Mouse (Mus musculus) forebrain, embryonic 15.5 days (tissue): ENCODE data around the gene Enpp6. TPM values are rescaled to one million over a fixed set of nuclear protein-coding genes. Genes with fewer than 3 reads are reported as not detected.
"Not testable (repeated sequence)": the region's sequence is repeated elsewhere in the genome, so short reads cannot be mapped to it uniquely, and the experiment has no call there.

Source experiments
- ATAC-seq: fragments of 200-750 bp; cut with Nextera tagmentation; replicated peaks from 2 replicates; pipeline ENCODE4 v1.8.0; 2017; ENCODE audit warnings: mild to moderate bottlenecking, moderate TSS enrichment, moderate library complexity
- H3K27ac ChIP-seq: fragments of 300-500 bp; sonication (generic); replicated peaks from 2 replicates; pipeline ENCODE4 v1.5.1; 2015; ENCODE audit warnings: mild to moderate bottlenecking, inconsistent platforms
- H3K27me3 ChIP-seq: fragments of 300-500 bp; sonication (generic); 2 replicates; pipeline ENCODE4 v1.6.1; 2015; ENCODE audit warnings: inconsistent platforms
- H3K36me3 ChIP-seq: fragments of 300-500 bp; sonication (generic); 2 replicates; pipeline ENCODE4 v1.6.1; 2015; ENCODE audit warnings: mild to moderate bottlenecking, inconsistent platforms
- H3K4me1 ChIP-seq: fragments of 300-500 bp; sonication (generic); 2 replicates; pipeline ENCODE4 v1.6.1; 2015; ENCODE audit warnings: inconsistent platforms
- H3K4me2 ChIP-seq: fragments of 300-500 bp; sonication (generic); replicated peaks from 2 replicates; pipeline ENCODE4 v1.6.1; 2015; ENCODE audit warnings: mild to moderate bottlenecking, inconsistent platforms
- H3K4me3 ChIP-seq: fragments of 300-500 bp; sonication (generic); 2 replicates; pipeline ENCODE4 v1.5.1; 2015; ENCODE audit warnings: mild to moderate bottlenecking, inconsistent platforms
- H3K9ac ChIP-seq: fragments of 300-500 bp; sonication (generic); replicated peaks from 2 replicates; pipeline ENCODE4 v1.6.1; 2015; ENCODE audit warnings: mild to moderate bottlenecking, inconsistent platforms
- H3K9me3 ChIP-seq: fragments of 300-500 bp; sonication (generic); 2 replicates; pipeline ENCODE4 v1.6.1; 2016; ENCODE audit warnings: inconsistent platforms
- WGBS: fragments of 180-500 bp; shearing (Covaris S2); methylation state at CpG from one replicate; pipeline ENCODE4 v1.1.7; 2015; ENCODE audit warnings: mixed read lengths; 5-methylcytosine and 5-hydroxymethylcytosine counted together
- polyA plus RNA-seq: library from polyadenylated mRNA; unstranded; fragments of >200 nt; fragmentation: Nextera tagmentation; extraction: Ambion mirVana; gene quantifications from 2 replicates; pipeline ENCODE4 v1.2.1, GENCODE M21; 2015

The Enpp6 gene
- polyA plus RNA-seq, 1 experiment from 2014 or later = 0.14 TPM

DNA sequence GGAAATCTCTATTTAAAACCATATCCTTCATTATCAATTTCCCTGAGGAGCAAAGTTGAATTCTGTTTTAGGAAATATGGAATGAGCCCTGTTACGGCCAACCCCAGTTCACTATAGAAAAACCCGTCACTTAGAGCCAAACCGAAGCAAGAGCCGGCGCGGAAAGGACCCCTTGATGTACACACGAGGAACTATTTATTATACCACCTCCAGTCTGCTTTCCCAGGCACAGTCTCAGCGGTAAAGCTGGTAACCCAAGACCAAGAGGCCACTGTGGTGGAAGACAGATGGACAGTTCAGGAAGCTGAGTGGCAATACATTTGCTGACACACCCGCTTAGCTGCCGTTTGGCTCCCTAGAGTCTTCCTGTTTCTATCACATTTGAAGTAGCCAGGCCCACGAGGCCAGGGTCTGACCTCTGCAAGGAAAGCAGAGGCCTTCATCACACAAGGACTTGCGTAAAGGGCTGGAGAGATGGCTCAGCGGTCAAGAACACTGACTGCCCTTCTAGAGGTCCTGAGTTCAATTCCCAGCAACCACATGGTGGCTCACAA is 21.6 kb downstream of the Enpp6 start:
- Histone ChIP-seq H3K4me2 (no peak overlapping the region), H3K4me3 (no peak overlapping the region)
- WGBS = 91% methylated on average over 13 of the region's 13 CpGs

DNA sequence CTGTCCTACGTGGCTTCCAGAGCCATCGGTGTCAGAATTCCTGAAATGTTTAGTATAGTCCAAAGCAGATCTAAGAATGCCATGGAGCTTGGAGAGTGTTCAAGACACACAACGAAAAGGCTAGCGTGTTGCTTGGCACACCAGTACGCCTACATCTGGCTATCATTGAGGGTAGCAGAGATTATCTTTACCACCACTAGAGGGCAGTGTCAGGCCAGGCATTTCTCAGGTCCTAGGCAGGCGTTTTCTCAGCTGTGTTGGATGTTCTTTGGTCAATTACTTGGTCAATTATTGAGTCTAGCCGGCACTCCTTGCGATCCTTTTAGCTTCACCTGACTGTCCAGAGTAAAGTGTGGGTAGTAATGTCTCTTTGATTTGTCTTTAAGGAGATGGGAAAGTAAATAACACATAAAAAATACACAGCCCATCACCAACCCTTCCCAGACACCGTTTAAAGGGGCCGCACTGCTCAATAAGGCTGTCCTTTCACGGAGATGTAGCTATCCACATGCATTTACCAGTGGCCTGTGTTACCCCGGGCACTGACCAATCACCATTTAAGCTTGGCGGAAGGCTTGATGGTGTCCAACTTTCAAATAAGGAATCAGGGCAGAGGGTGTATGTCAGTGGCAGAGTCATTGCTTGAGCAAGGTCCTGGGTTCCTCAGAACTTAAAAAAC is 29.7 kb downstream of the Enpp6 start:
- 37% methylated on average over 13 of the region's 13 CpGs for WGBS
- no peak overlapping the region for H3K9ac ChIP-seq
- no peak overlapping the region for H3K27ac ChIP-seq
- peaks cover 3% of the 10 kb centered on the region; the same call in 1 of the 2 replicates for H3K27me3 ChIP-seq
- H3K4me2 ChIP-seq = no peak overlapping the region
- peak; percentile 90 for ATAC-seq
- H3K4me1 ChIP-seq = no peaks in the 10 kb centered on the region
- H3K4me3 ChIP-seq = no peak overlapping the region
- H3K9me3 ChIP-seq = no peaks in the 10 kb centered on the region
- no peaks in the 10 kb centered on the region for H3K36me3 ChIP-seq

More for the DNA sequence above, 21.6 kb downstream of the Enpp6 start:
- Histone ChIP-seq H3K27ac (no peak overlapping the region), H3K9me3 (no peaks in the 10 kb centered on the region), H3K27me3 (no peaks in the 10 kb centered on the region), H3K9ac (no peak overlapping the region), H3K4me1 (no peaks in the 10 kb centered on the region), H3K36me3 (no peaks in the 10 kb centered on the region)
- ATAC-seq = no peak

DNA sequence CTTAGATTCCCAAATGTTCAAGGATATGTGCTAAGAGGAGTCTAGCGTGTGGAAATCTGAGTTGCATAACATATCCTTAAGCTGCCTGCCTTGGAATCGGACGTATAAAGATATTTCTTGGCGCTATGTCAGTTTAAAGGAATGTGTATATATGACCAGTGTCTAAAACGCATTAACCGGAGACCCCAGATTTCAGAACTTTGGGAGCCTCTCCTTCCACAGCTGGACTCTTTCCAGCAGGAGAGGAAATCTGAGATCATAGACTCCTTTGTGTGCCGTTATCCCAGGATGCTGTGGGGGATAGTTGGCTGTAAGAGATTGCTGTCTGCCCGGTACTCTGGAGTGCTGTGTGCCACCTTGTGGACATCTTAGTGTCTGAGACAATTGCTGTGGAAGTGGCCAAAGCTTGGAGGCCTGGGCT is 34.5 kb downstream of the Enpp6 start:
- Histone ChIP-seq H3K4me3 (no peak overlapping the region), H3K4me2 (no peak overlapping the region), H3K27me3 (no peaks in the 10 kb centered on the region), H3K4me1 (no peaks in the 10 kb centered on the region), H3K27ac (no peak overlapping the region), H3K36me3 (no peaks in the 10 kb centered on the region), H3K9ac (no peak overlapping the region), H3K9me3 (no peaks in the 10 kb centered on the region)
- 71% methylated on average over 8 of the region's 8 CpGs for WGBS
- ATAC-seq = no peak

DNA sequence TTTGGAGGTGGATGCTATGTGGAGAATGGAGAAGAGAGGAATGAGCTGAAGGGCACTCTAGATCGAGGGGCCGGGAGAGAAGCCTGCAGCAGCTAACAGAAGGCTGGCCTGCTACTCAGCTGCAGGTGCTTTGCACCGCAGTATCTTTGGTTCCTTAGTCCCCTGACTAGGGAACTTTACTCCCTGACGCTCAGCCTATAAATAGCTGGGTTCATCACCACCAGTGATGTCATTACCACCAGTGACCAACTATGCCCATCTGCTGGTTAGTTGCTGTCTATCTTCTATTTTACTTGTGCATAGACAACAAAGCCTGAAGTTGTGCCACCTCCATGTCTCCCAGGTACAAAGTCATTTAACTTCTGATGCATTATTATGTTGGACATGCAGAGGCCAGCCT is 37.9 kb downstream of the Enpp6 start:
- 84% methylated on average over 4 of the region's 4 CpGs for WGBS
- Histone ChIP-seq H3K4me2 (no peak overlapping the region), H3K27me3 (no peaks in the 10 kb centered on the region), H3K9me3 (no peaks in the 10 kb centered on the region), H3K4me1 (no peaks in the 10 kb centered on the region), H3K4me3 (no peak overlapping the region), H3K9ac (no peak overlapping the region), H3K27ac (no peak overlapping the region), H3K36me3 (no peaks in the 10 kb centered on the region)
- no peak for ATAC-seq

DNA sequence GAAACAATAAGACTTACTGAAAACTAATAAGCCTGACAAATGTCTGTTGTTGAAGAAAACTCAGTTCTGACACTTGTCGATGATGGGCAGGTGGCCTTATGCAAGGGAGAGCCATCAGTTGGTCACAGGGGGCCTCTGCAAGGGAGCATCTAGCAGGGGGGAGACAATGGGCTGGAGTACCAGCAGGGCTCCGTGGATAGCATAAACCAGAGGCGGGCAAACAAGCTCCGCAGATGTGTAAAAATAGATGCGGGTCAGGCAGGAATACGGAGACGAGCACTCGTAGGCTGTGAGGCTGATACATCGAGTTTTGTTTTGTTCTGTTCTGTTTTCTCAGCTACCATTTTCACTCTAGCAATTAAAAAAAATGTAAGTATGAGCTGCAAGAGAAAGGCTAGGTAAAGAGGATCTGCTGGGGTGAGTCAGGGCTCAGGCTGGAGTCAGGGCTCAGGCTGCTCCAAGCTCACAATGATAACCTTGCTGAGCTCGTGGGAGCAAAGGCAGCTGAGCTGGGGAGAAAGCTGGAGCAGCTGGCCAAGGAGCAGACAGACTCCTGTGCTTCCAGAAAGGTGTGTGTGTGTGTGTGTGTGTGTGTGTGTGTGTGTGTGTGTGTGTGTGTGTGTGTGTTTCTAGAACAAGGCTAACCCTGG is 40.3 kb downstream of the Enpp6 start:
- H3K27ac ChIP-seq = no peak overlapping the region
- H3K27me3 ChIP-seq = no peaks in the 10 kb centered on the region
- no peak overlapping the region for H3K4me3 ChIP-seq
- H3K36me3 ChIP-seq = no peaks in the 10 kb centered on the region
- no peak overlapping the region for H3K4me2 ChIP-seq
- H3K9ac ChIP-seq = no peak overlapping the region
- WGBS = 77% methylated on average over 10 of the region's 10 CpGs
- no peak for ATAC-seq
- H3K4me1 ChIP-seq = no peaks in the 10 kb centered on the region
- H3K9me3 ChIP-seq = no peaks in the 10 kb centered on the region

DNA sequence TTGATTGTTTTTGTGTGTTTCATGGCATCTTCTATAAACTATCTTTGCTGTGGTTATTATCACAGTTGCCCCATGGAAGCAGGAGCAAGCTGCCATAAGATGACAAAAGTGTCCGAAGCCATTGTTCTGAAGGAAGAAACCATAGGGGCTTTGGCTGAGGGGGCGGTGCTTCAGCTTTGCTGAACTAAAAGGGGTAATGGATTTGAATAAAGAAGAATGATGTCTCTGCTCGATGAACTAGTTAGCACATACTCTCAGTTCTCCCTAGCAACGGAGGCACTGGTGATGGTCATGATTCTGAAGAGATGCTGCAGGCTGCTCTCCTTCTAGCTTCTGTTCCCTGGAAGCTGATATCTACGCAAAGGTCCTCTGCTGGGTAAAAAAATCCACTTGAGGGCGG is 41.8 kb downstream of the Enpp6 start:
- H3K4me2 ChIP-seq = no peak overlapping the region
- no peaks in the 10 kb centered on the region for H3K9me3 ChIP-seq
- no peak for ATAC-seq
- H3K27ac ChIP-seq = no peak overlapping the region
- H3K4me3 ChIP-seq = no peak overlapping the region
- no peaks in the 10 kb centered on the region for H3K36me3 ChIP-seq
- no peaks in the 10 kb centered on the region for H3K27me3 ChIP-seq
- no peak overlapping the region for H3K9ac ChIP-seq
- WGBS = 36% methylated on average over 6 of the region's 6 CpGs
- H3K4me1 ChIP-seq = no peaks in the 10 kb centered on the region

DNA sequence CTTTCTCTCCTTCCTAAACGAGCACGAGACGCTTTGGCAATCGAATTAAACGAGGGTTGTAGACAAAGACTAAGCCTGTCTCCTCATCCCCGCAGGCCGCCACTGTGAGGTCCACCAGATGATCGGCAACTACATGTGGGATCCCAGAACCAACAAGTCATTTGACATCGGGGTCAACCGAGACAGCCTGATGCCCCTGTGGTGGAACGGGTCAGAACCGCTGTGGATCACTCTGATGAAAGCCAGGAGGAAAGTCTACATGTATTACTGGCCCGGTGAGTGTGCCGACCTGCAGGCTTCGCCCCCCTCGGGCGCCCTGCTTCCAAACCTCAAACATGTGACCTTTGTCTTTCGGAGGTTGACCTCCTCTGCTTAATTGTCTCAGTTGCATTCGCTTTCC is 43.6 kb downstream of the Enpp6 start:
- Histone ChIP-seq H3K9ac (no peak overlapping the region), H3K27ac (no peak overlapping the region), H3K4me2 (no peak overlapping the region), H3K36me3 (no peaks in the 10 kb centered on the region), H3K27me3 (no peaks in the 10 kb centered on the region), H3K9me3 (no peaks in the 10 kb centered on the region), H3K4me3 (no peak overlapping the region), H3K4me1 (no peaks in the 10 kb centered on the region)
- WGBS = 87% methylated on average over 19 of the region's 19 CpGs
- no peak for ATAC-seq

DNA sequence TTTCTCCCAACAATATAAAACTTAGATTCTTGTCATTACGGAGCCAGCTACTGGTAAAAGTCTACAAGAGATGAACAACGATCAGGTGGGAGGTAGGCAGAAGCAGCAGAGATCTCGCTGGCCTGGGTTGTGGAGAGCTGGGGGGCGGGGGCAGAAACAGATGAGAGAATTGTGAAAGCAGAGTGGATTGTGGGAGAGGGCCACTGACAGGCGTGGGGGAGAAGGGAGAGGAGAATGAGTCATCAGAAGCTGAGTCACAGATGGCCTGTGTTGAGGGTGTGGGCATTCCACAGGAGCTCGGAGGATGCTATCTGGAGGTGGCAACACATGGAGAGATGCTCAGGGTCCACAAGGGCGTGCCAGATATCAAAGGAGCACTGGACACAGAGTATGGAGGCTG is 45.4 kb downstream of the Enpp6 start:
- WGBS = 91% methylated on average over 7 of the region's 7 CpGs
- H3K9ac ChIP-seq = no peak overlapping the region
- H3K27me3 ChIP-seq = no peaks in the 10 kb centered on the region
- H3K4me2 ChIP-seq = no peak overlapping the region
- no peaks in the 10 kb centered on the region for H3K4me1 ChIP-seq
- H3K36me3 ChIP-seq = no peaks in the 10 kb centered on the region
- no peak overlapping the region for H3K27ac ChIP-seq
- no peak for ATAC-seq
- H3K9me3 ChIP-seq = no peaks in the 10 kb centered on the region
- no peak overlapping the region for H3K4me3 ChIP-seq

DNA sequence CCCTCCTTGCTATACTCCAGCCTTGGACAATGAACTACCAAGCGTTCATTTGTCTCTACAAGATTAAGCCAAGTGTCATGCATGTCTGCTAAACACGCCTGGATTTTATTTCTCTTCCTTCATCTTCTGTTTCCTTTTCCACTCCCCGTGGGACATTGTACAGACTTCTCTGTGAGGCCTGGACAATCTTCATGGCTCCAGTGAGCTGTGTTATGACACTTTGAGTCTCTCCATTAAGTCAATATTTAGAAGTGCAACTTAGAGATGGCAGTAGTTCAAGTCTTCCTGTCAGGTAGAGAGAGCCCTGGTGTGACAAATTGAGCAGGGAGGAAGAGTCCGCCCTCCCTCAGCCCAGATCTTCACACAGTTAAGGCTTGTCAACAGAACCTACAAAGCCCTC is 47.3 kb downstream of the Enpp6 start:
- no peak for ATAC-seq
- 83% methylated on average over 4 of the region's 4 CpGs for WGBS
- Histone ChIP-seq H3K4me2 (no peak overlapping the region), H3K27me3 (no peaks in the 10 kb centered on the region), H3K9me3 (no peaks in the 10 kb centered on the region), H3K36me3 (no peaks in the 10 kb centered on the region), H3K27ac (no peak overlapping the region), H3K4me1 (no peaks in the 10 kb centered on the region), H3K4me3 (no peak overlapping the region), H3K9ac (no peak overlapping the region)

DNA sequence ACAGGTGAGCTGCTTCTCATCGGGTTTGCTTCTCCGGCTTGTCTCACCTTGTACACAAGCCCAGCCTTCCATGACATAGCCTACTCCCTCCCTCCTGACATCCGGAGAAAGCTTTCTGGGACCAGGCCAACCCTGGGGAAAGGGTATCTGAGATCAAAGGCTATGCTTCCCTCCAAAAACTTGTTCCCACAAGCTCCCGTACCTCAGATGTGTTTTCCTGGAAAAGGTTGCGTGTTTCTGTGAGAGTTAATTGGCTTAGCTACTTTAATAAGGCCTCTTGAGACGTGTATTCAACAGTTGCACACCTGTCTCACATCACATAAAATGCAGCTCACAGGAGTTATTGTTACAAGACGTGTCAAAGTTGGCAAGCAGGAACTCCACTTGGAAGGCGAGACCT is 49.8 kb downstream of the Enpp6 start:
- Histone ChIP-seq H3K4me1 (no peaks in the 10 kb centered on the region), H3K4me2 (no peak overlapping the region), H3K27me3 (no peaks in the 10 kb centered on the region), H3K9me3 (no peaks in the 10 kb centered on the region), H3K4me3 (no peak overlapping the region), H3K27ac (no peak overlapping the region), H3K9ac (no peak overlapping the region), H3K36me3 (no peaks in the 10 kb centered on the region)
- no peak for ATAC-seq
- WGBS = 71% methylated on average over 8 of the region's 8 CpGs

DNA sequence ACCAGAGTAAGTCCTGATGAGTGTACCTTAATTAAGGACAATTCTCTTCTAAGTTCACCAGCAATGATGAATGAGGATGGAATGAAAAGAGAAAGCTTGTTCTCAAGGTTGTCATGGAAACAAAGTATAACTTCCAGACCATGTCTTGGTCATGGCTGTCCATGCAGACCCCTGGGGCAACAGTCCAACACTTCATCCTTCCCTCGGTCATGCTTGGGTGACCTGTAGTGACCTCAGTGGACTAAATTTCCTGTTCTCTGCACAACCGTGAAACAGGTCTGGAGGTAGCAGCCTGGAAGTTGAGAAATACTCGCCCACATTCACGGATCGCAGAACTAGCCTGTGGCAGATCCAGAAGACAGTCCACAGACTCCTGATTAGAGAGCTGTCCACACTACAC is 50.7 kb downstream of the Enpp6 start:
- Histone ChIP-seq H3K9ac (no peak overlapping the region), H3K4me1 (no peaks in the 10 kb centered on the region), H3K9me3 (no peaks in the 10 kb centered on the region), H3K4me3 (no peak overlapping the region), H3K27ac (no peak overlapping the region), H3K27me3 (no peaks in the 10 kb centered on the region), H3K4me2 (no peak overlapping the region), H3K36me3 (no peaks in the 10 kb centered on the region)
- WGBS = 81% methylated on average over 5 of the region's 5 CpGs
- ATAC-seq = no peak

DNA sequence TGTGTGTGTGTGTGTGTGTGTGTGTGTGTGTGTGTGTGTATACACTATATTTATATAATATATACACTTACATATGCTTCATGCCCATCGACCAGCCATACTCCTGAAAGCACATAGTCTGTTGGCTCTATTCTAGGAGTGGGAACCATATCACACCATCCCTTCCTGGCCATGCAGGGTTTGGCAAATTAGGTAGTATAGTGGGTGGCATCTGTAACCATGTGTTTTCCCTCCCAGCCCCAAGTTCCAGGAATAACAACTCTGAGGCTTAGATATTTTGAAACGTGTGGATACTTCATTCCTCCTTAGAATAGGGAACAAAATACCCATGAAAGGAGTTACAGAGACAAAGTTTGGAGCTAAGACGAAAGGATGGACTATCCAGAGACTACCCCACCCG is 53.5 kb downstream of the Enpp6 start:
- not testable (repeated sequence) for H3K27ac ChIP-seq, H3K4me3 ChIP-seq, H3K36me3 ChIP-seq, H3K4me2 ChIP-seq, H3K9ac ChIP-seq, H3K27me3 ChIP-seq, H3K4me1 ChIP-seq, ATAC-seq, H3K9me3 ChIP-seq
- 94% methylated on average over 4 of the region's 4 CpGs for WGBS

DNA sequence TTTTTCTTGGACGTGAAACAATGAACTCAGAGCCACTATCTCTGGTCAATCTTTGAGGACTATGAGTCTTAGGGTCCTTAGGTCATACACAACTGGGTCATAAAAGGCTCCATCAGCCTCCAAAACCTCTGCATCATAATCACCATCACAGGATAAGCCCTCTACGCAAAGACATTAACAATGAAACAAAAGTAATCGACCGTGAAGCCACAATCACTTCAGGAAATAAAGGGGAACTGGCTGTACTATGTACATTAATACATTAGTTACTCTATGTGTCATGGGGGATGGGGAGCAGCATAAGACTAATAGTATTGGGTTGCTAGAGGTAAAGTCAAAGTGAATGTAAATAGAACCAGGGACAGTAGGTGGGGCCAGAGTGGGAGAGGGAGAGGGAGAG is 59.7 kb downstream of the Enpp6 start:
- H3K4me2 ChIP-seq = no peak overlapping the region
- no peak for ATAC-seq
- no peak overlapping the region for H3K9ac ChIP-seq
- 87% methylated on average over 4 of the region's 4 CpGs for WGBS
- no peak overlapping the region for H3K27ac ChIP-seq
- H3K4me1 ChIP-seq = no peaks in the 10 kb centered on the region
- no peaks in the 10 kb centered on the region for H3K27me3 ChIP-seq
- H3K4me3 ChIP-seq = no peak overlapping the region
- H3K9me3 ChIP-seq = no peaks in the 10 kb centered on the region
- no peaks in the 10 kb centered on the region for H3K36me3 ChIP-seq
